Mouse (Mus musculus) spleen, postnatal 10 days (tissue): ENCODE data around the gene Gli2.

Source experiments
- DNase-seq, 2 experiments: peaks; one replicate each; pipeline ENCODE4 v3.0.0; 2021 to 2022; ENCODE audit warnings: low spot score in 2 of 2

Gli2 gene

GRCm38 (mm10) chr1:118799322-118800116 is 253.9 kb downstream of the Gli2 start:
- DNase-seq: no peak

GRCm38 (mm10) chr1:118795415-118796167 is 257.8 kb downstream of the Gli2 start:
- no peak for DNase-seq

- DNase-seq: no peak
Measured at GRCm38 (mm10) chr1:118789871-118790270, 263.5 kb downstream of the Gli2 start.

GRCm38 (mm10) chr1:118789468-118789867 is 264.0 kb downstream of the Gli2 start:
- no peak for DNase-seq

- no peak for DNase-seq
Measured at GRCm38 (mm10) chr1:118788813-118789212, 264.6 kb downstream of the Gli2 start.

GRCm38 (mm10) chr1:118787486-118787885 is 265.9 kb downstream of the Gli2 start:
- DNase-seq: no peak
